Mouse (Mus musculus) kidney, adult 11 months (tissue): Measurements from ENCODE around the gene Copg1.
A peak's percentile ranks its signal among the peaks of the same experiment; 100 is the strongest.
"Not testable (repeated sequence)": the region's sequence is repeated elsewhere in the genome, so short reads cannot be mapped to it uniquely, and the experiment has no call there.

Source experiments
- DNase-seq: peaks from one replicate; pipeline ENCODE4 v3.0.0; 2022

Copg1 gene

DNA sequence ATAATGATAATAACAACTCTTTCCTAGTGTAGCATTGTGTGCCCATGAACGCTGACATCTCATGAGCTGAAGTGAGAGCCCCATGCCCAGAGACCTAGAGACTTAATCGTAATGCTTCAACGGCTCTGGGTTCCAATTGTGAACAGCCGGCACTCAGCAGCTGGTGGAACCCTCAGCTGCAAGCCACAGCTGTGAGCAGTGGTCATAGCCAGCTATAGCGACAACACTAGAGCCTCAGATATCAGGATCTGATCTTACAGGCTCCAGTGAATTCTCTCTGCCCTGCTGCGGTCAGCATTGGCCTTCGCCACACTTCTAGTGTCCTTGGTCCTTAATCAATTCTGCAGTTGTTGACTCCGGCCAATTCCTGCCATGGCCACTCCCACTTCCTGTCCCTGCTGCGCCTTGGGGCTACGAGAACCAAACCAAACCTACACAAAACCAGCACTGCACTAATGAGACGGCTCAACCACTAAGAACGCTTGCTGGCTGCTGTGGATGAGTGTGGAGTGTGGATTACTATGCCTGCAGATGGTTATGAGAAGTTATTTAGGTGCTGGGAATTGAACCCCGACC, 11.5 kb upstream of the Copg1 start:
- DNase-seq: peak; percentile 69

DNA sequence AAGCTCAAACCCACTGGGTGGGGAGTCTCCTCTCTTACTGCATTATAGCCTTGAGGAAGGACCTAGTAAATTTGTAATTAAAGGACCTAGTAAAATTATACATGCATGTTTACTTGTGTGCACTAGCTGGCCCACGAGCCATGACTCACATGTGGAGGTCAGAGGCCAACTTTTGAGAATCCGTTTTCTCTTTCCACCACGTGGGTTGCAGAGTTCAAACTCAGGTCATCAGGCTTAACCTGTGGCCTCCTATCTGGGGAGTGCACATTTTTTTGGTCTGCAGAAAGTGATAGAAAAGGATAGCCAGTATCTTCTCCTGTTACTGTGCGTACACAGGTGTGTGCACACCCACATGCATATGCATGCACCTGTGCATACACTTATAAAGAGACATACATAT, 8.6 kb upstream of the Copg1 start:
- DNase-seq: no peak

DNA sequence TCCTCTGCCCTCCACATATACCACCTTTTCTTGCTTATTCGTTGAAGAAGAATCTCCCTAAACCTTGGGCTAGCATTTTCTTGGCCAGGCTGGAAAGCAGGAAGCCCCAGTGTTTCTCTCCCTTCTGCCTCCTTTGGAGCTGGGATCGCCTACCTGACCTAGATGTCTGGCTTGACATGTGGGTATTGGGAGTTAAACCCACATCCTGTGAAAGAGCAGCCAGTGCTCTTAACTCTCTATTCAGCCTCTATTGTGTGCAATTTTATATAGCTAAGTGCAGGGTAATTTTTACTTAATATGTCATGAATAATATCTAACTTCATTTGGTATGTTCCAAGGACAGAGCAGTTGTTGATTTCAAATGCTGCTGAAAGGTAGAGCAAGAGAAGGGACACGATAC, 8.0 kb upstream of the Copg1 start:
- DNase-seq: no peak

DNA sequence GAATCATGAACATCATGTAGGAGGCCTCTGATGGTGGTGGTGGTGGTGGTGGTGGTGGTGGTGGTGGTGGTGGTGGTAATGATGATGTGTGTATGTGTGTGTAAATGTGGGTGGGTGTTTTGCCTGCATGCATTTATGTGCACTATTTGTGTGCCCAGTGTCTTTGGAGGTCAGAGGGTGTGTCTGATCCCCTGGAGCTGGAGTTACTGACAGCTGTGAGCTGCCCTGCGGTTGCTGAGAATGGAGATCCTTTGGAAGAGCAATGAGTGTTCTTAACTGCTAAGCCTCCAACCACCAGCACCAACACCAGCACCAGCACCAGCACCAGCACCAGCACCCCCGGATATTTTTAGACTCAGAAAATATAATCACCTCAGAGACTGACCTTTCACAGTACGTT, 5.4 kb upstream of the Copg1 start:
- DNase-seq: no peak

DNA sequence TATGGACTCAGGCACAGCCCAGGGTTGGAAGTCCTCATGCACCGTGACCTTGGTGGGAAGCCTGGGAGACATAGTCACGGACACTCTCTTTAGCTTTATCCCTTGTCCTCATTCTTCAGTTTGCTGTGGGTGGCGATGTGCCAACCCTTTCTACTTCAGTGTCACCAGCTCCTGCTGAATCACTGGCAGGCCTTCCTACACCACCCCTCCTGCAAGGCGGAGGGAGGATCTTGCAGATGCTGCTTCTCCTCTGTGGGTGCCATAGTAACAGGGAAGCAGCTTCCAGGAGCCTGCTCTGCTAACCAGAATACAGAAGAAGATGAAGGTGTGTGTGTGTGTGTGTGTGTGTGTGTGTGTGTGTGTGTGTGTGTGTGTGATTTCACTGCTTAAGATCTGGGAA, 4.8 kb upstream of the Copg1 start:
- DNase-seq: no peak

DNA sequence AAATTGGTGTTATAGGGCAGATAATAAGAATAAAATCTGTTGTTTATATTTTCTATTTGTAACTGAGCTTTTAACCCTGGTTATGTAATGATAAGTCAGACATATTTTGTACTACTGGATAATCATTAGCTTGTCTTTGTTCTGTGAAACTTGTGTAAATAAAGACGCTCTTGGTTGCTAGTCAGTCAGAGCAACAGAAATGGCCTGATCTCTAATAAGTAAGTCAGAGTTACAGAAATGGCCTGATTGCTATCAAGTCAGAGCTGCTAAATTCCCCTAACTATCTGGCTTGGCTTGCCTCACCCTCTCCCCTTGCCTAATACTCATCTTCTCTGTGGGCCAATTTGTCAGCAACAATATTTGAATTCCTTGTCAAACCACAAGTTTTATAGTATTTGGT, 893 bp upstream of the Copg1 start:
- no peak for DNase-seq

DNA sequence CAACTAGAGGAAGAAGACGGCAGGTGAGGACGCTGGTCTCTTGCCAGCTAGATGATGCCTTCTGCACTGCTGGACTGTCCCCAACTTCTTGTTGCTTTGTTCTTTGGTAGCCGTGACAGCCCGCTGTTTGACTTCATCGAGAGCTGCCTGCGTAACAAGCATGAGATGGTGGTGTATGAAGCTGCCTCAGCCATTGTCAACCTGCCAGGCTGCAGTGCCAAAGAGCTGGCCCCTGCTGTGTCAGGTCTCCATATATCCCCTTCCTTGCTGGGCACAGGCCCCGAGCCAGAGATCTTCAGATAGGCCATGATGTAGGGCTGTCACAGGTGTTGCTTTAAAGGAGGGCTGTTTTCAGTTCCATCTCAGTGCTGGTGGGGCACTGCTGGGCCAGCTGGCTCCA, 6.3 kb downstream of the Copg1 start:
- DNase-seq: no peak

DNA sequence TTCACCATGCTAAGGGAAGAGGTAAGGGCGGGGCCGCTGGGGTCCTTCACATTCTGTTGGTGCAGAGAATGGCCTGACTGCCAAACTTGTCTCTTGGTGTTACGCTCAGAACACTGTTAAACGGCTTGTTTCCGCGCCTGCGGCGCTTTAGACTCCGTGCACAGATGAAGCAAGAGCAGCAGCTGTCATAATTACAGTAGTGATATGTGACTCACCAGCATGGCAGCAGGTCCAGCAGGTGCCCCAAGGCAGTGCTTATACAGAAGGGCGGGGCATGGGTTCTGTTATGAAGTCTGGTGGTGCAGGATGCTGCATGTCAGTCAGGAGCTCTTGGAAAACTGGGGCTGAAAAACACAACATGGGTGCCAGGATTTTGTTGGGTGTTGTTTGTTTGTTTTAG, 10.4 kb downstream of the Copg1 start:
- DNase-seq: no peak

DNA sequence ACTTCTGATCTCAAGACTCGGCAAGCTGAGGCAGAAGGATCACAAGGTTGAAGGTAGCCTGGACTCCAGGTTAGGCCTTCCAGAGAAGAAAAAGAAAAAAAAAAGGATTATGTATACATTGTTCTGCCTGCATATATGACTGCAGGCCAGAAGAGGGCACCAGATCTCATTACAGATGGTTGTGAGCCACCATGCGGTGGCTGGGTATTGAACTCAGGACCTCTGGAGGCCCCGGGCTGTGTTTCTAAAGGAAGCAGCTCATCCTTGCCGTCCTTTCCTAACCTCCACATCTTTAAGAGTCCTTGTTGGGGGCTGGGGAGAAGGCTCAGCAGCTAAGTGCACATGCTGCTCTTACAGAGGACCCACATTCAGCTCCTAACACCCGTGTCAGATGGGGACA, 19.0 kb downstream of the Copg1 start:
- no peak for DNase-seq

DNA sequence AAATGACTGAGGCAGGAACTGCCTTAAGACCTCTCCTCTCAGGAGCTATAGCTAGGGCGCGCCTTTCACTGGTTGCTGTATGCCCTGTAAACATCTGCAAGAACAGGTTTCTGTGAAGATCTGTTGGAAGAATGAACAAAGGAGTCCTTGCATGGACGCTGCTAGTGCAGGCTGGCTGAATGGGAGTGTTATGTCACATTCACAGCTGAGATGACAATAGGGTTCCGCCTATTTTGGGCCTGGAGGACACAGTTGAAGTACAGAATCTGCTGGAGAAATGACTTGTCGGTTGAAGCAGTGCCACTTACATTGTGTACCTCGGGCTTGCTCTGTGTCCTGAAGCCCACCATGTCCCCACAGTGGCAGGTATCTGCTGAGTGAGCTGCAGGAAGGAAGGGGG, 21.6 kb downstream of the Copg1 start:
- DNase-seq: no peak

DNA sequence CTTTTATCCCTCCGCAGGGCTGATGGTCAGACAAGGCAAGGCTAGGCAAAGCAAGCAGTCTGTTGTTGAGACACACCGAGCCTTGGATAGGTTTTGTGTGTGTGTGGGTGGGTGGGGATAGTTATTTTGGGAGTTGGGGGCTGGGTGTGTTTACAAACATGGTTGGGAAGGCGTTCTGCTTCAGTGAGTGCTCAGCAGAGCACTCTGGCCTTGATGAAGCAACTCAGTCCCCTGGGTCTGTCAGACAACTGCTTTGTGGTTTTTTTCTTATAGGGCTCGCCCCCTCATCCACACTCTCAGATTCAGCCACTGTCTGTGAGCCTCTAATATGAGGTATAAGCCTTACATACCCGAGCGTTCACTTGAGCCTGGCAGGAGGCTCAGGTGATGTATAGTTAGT, 23.9 kb downstream of the Copg1 start:
- no peak for DNase-seq

DNA sequence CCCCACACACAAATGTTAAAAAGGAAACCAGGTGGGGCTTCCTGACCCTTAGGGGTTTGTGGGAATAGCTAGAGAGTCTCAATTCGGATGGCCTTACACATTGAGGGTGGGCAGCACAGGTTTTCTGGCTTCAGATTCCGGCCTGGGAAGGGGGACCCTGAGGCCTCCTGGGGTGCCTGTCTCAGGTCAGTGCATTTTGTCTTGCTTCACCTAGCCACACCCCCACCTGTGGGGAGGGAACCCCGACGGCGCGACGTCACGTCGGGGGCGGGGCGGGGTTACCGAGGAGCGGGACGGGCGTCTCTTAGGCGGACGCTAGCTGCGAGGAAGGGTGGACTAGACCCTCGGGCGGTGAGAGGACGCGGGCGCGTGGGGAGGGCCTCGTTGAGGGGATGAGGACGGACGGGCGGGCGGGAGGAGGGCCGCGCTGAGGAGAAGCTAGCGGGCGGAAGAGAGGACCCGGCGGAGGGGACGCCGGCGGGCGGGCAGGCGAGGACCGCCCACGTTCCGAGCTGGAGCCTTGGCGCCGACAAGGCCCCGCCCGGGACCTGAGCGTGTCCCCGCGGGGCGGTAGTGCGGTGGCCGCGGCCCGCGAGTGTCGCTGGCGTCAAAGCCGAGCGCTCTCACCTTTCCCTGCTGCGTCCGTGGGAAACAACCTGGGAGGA, 26.2 kb downstream of the Copg1 start, which contains the start of gene Hmces:
Hmces (plus strand) TSS at position 275 of the 665 bp plus-strand sequence.
- peak; percentile 71 for DNase-seq

DNA sequence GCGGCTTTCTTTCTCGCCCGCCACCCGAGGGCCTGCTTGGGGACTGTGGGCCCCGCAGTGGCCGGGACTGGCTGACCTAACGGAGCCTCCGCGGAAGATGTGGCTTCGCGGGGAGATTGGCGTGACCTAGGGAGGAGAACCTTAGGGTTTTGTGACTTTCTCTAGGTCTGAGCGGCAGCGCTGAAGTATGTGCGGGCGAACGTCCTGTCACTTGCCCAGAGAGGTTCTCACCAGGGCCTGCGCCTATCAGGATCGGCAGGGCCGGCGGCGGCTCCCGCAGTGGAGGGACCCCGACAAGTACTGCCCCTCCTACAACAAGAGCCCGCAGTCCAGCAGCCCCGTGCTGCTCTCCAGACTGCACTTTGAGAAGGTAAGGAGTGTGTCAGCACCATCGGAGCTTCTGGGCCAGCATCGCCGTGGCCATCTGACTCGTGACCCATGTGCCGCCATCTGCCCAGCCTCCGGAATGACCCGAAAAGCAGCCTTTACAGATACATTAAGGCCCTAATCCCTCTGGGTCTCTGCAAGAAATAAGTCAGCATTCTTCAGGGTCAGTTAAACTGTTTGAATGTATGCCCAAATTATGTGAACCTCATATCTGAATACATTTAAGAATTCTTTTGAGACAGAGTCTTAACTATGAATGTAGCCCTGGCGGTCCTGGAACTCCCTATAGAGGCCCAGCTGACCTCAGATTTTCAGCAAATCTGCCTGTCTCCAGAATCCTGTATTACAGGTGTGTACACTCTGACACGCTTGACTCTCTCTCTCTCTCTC, 26.9 kb downstream of the Copg1 start:
- peak; percentile 18 for DNase-seq

DNA sequence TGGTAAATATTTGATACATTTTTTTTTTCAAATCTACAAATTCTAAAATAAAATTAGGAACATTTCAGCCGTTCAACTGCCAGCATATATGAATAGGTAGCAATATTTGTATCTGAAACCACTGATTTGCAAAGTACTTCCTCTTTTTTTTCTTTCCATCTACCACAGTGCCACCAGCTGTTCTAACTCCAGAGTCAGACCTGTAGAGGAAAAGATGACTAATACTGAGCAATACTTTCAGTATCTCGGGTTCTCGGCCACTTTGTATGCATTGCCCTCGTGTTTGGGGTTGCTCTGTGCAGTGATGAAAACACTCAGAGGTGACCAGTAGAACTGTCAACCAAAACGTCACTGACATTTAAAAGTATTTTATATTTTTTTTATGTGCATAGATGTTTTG, 28.3 kb downstream of the Copg1 start:
- no peak for DNase-seq

DNA sequence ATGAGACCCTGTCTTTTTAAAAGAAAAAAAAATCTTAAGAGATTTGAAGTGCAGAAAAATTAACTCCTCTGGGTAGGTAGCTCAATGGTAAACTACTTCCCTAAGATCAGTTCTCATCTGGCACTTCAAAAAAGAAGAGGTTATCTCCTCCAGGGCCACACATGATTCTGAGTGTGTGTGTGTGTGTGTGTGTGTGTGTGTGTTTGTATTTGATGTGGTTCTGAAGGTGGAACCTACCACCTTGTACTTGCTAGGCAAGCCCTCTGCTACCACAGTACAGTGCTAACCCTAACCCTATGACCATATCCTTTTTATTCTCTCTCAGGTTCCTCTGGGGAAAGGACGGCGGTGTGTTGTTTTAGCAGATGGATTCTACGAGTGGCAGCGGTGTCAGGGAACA, 33.6 kb downstream of the Copg1 start:
- no peak for DNase-seq

DNA sequence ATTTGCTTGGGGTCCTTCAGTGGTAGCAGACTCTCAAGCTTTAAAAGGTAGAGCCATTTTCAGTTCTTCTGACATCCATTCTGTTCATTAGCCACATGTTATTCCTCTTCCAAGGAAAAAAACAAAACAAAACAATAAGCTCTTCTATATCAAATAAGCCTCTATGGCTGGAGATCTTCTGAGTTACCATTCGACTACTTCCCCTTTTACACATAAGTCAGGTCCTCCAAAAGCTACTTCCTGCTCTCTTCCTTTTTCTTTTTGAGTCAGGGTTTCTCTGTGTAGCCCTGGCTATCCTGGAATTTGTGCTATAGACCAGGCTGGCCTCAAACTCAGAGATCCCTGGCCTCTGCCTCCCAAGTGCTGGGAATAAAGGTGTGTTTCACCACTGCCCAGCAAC, 36.0 kb downstream of the Copg1 start:
- DNase-seq: no peak

DNA sequence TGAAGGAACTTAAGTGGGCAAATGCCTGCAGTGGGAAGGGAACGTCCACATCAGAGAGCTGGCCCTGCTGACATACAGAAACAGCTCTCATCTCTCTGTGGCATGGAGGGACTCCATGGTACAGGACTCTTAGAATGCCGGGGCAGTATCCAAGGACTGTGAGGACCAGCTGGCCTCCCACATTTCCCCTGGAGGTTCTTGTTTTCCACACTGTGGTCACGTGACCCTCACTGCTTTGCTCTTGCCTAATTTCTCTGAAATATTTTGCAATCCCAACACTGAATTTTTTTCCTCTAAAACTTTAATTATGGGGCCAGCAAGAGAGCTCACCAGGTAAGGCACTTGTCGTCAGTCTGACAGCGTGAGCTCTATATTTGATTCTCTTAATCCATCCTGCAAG, 47.4 kb downstream of the Copg1 start:
- DNase-seq: no peak

DNA sequence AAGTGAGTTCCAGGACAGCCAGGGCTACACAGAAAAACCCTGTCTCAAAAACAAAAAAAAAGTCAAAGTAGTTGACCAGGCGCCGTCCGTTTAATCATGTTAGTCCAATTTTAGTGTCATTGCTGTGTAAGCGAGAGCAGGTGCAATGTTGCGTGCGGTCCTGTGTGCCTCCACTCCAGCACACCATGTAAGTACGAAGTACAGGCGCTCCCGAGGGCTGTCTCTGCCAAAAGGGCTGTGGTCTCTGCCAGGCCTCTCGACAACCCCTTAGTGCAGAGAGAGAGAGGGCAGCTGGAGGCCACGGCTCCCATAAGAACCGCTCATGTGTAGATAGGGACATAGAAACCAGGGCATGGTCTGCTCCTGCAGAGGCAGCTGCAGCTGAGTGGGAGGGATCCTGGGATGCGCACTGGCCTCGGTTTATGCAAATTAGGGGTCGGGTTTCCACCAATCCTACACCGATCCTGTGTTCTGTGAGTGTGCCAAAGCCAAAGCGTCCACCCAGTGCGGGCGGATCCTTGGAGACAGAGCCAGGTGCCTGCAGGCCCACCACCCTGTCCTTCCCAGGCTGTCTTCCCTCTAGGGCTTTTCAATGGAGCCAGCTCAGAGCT, 49.7 kb downstream of the Copg1 start:
- peak; percentile 12 for DNase-seq

DNA sequence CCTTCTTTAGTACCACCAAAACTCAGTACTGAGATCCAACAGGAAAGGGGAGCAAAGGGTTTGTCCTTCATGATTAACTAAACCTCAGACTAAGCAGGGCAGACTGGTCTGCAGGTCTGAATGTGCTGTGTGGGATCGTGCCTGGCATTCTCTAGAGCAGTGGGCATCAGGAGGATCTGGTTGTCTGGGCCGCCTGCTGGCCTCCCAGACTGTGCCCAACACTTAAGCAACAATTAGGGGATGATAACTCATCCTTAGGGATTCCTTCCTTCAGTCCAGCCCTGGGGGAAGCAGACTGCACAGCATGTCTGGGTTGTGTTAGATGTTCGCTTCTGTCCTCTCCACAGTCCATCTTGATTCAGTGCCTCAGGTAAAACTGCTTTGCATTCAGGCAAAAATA, 51.3 kb downstream of the Copg1 start:
- DNase-seq: no peak

DNA sequence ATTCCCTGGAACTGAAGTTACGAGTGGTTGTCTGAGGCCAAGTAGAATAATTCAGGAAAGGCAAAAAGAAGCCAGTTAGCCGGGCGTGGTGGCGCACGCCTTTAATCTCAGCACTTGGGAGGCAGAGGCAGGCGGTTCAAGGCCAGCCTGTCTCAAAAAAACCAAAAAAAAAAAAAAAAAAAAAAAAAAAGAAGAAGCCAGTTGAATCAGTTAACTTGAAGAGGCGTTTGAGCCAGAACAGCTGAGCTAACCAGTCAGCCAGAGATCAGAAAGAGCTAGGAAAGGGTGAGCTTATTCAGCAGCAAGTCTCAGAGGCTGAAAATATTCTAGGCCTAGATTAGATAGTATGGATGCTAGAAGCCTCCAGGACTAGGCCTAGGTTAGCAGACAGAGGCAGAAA, 54.6 kb downstream of the Copg1 start:
- no peak for DNase-seq

DNA sequence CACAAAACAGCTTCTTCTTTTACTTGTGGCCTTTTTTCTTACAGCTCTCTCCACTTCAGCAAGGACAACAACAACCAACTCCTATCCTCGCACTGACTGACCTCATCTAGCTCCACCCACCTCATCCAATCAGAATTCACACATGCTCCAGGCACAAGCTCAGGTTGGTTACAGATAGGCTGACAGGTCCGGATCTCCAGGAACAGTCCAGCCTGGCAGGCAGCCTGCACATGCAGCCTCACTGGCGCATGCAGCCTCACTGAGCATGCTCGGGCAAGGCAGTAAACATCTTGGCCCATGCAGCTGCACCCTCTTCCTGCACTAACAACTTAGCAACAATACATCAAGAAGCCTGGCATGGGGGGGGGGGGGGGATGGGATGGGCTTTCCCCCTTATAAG, 74.8 kb downstream of the Copg1 start:
- not testable (repeated sequence) for DNase-seq
